Mouse (Mus musculus): ENCODE measurements around the gene Syde2. TPM values are rescaled to one million over a fixed set of nuclear protein-coding genes. Genes with fewer than 3 reads are reported as not detected.

The Syde2 gene
- total RNA-seq, 2 experiments from 2014 or later: 0.92 to 1.2 TPM

GRCm38 (mm10) chr3:146053082-146053814 lies 65.6 kb downstream of the Syde2 start:
- DNase-seq: no peak

GRCm38 (mm10) chr3:146053873-146054272 lies 66.2 kb downstream of the Syde2 start:
- DNase-seq: no peak

DNA sequence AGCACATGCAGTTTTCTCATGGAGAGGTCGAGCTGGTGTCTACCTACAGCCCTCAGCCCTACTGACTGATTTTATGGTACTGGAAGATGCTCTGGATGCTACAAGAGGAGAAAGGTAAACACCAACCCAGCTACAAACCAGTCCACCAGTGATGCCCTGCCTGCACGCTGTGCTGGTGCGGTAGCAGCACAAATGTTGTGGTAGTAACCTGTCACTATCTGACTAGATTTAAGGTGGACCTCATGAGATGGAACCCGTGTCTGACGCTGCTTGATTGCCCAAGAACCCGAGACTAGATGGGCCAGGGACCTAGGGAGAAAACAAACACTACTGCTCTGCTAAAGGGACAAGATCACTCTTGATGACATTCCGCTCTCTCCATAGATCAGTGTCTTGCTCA lies 69.5 kb downstream of the Syde2 start:
- DNase-seq: no peak

DNA sequence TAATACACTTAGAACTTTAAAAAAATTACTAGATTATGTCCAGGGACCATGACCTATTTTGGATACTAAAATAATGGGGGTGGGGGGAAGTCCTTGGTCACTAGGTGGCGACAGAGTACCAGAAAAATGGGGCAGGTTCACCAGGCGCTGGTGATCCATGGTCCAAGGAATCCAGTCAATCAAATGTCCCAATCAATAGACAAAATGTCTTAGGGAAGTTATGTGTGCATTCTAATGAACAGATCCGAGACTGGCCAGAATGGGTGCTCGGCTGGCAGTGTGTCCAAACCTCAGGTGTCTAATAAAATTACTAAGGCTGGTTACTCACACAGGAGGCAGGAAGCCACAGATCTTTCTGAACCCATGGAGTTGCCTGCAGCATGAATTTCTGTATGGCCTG lies 70.6 kb downstream of the Syde2 start:
- no peak for DNase-seq

DNA sequence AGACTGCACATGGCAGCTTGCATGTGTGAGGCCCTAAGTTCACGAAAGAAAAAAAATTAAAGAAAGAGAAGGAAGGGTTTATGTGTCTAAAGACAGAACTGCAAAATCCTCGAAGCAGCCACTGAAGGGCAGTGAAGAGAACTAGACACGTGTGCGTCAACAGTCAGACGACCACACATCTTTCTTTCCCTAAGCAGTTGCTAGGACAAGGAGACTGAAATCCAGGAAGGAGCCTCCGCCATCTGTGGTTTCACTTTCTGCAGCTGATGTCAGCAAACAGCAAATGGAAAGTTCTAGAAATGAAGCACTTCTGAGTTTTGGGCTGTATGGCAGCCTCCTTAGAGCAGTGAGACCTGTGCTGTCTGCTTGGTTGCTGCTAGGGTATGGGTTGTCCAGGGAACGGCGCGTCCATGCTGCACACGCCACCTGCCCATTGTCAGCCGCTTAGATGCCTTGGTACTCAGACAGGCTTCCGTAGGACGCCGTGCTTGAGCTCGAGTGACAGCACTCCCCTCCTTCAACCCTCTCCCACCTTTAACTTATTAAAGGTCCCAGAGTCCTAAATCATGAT lies 71.8 kb downstream of the Syde2 start:
- no peak for DNase-seq

- DNase-seq: no peak
These were observed 75.5 kb downstream of the Syde2 start for GRCm38 (mm10) chr3:146063146-146063545.

DNA sequence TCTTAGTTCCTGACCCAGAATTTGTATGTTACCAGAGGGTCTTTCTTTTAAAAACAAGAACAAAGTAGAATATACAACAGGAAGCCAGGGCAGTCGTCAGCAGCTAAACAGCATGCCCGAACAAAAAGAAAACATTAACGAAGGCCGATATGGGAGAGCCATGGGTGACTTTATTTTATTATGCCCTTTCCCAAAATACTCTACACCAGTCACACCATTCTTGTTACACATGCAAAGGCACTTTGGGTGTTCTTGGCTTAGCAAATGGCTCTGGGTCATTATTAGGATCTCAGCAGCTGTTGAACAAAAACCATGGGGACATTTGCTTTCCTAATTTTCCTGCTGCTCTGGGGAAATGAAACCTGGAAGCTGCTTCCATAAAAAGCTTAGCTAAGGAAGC lies 81.6 kb downstream of the Syde2 start:
- DNase-seq: no peak

Other genes starting within 250 kb of the Syde2 start
- gene Ddah1, start 229.2 kb upstream of the Syde2 start, total RNA-seq (2021): 1 to 10 TPM; 4.8 to 5.7 TPM
- 1 to 10 TPM; 9.1 to 9.2 TPM for gene Bcl10, start 65.1 kb upstream of the Syde2 start, total RNA-seq (2021)
- gene 2410004B18Rik, start 49.9 kb upstream of the Syde2 start, total RNA-seq (2021): 10 to 100 TPM; 14.3 to 17.9 TPM
- gene Wdr63, start 120.3 kb downstream of the Syde2 start, total RNA-seq (2021): not detected
- gene Mcoln3, start 129.6 kb downstream of the Syde2 start, total RNA-seq (2021): not detected
- under 1 TPM; 0.33 to 0.35 TPM for gene Mcoln2, start 162.0 kb downstream of the Syde2 start, total RNA-seq (2021)
- gene Lpar3, start 233.1 kb downstream of the Syde2 start, total RNA-seq (2021): under 1 TPM in 1 of 2 experiments, not detected in 1; 0.28 TPM

Data from gastrocnemius, postnatal 25 days (tissue).